Mouse (Mus musculus): ENCODE measurements at regions not wholly inside any gene's neighbourhood (a gene's known extent, or its start where the extent isn't known, plus 50 kb on each side); places are given as distances from the start of the nearest gene placed in this dataset.

DNA sequence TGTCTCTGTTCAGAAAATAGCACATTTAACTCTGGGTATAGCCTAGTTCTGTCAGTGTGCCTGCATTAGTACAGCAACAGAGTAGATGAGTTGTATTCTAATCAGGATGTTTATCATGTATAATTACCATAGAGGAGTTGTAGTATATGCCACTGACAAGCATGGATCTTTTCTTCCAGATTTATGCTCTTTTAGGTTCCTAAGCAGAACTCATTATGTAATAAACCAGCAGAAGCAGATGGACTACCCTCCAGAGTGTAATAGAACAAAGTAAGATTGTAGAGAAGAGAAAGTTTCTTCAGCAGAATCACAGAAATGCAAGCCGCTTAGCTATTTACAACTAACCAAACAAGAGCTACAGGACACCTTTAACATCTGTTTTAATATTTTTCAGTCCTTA lies 517.2 kb upstream of the Epha5 start:
- no peak overlapping the region for H3K4me2 ChIP-seq
- H3K36me3 ChIP-seq, result no peaks in the 10 kb centered on the region
- WGBS, result 95% methylated on average over 1 of the region's 1 CpGs
- no peaks in the 10 kb centered on the region for H3K4me1 ChIP-seq
- no peaks in the 10 kb centered on the region for H3K27me3 ChIP-seq
- no peak overlapping the region for H3K9ac ChIP-seq
- no peak overlapping the region for H3K27ac ChIP-seq
- ATAC-seq (ENCODE audit: insufficient number of reproducible peaks, insufficient read depth, low FRiP score, low TSS enrichment, low read depth), result no peak
- no peak overlapping the region for H3K4me3 ChIP-seq
- H3K9me3 ChIP-seq, result no peaks in the 10 kb centered on the region

- Histone ChIP-seq H3K4me1 (no peaks in the 10 kb centered on the region), H3K9me3 (no peaks in the 10 kb centered on the region), H3K4me3 (no peak overlapping the region), H3K36me3 (no peaks in the 10 kb centered on the region), H3K27me3 (no peaks in the 10 kb centered on the region), H3K27ac (no peak overlapping the region), H3K4me2 (no peak overlapping the region), H3K9ac (no peak overlapping the region)
- WGBS, result 47% methylated on average over 1 of the region's 1 CpGs
- no peak for ATAC-seq (ENCODE audit: insufficient number of reproducible peaks, insufficient read depth, low FRiP score, low TSS enrichment, low read depth)
Observed at GRCm38 (mm10) chr5:84917631-84918292, 500.6 kb upstream of the Epha5 start.

DNA sequence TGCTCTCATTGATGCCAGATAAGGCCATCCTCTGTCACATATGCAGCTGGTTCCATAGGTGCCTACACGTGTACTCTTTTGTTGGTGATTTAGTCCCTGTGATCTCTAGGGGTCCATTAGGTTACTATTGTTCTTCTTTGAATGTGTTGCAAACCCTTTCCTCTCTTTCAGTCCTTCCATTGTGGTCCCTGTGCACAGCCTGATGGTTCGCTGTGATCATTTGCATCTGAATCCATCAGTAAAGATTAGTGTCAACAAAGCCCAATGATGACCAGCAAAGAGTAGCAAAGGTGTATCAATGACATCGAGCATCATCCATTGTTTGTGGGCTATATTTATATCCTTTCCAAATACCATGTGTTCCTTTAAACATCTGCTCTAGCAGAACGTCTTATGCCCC lies 484.5 kb upstream of the Epha5 start:
- H3K27ac ChIP-seq, result no peak overlapping the region
- no peak overlapping the region for H3K4me2 ChIP-seq
- H3K4me3 ChIP-seq, result no peak overlapping the region
- no peaks in the 10 kb centered on the region for H3K27me3 ChIP-seq
- no peaks in the 10 kb centered on the region for H3K4me1 ChIP-seq
- H3K9me3 ChIP-seq, result no peaks in the 10 kb centered on the region
- no peak overlapping the region for H3K9ac ChIP-seq
- 44% methylated on average over 4 of the region's 4 CpGs for WGBS
- no peak for ATAC-seq (ENCODE audit: insufficient number of reproducible peaks, insufficient read depth, low FRiP score, low TSS enrichment, low read depth)
- H3K36me3 ChIP-seq, result no peaks in the 10 kb centered on the region

DNA sequence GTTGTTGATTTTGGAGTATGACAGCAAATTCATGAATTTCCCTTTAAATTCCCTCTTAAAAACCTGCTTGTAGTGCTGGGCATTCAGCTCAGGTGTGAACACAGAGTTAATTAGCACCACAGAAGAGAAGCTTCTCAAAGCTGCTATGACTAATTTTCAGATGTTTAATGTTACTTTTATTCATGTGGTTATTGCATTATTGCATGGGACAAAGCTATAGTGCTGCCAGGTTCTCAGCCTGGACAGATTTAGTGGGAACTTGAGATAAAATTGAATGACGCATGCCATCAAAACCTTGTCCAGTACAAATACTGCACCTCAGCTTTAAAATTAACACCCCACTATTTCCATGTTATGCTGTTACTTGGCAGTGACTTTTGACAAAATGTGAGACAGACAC lies 480.4 kb upstream of the Epha5 start:
- H3K4me2 ChIP-seq, result no peak overlapping the region
- H3K9me3 ChIP-seq, result no peaks in the 10 kb centered on the region
- H3K27ac ChIP-seq, result no peak overlapping the region
- no peak overlapping the region for H3K4me3 ChIP-seq
- H3K4me1 ChIP-seq, result no peaks in the 10 kb centered on the region
- H3K27me3 ChIP-seq, result no peaks in the 10 kb centered on the region
- no peak for ATAC-seq (ENCODE audit: insufficient number of reproducible peaks, insufficient read depth, low FRiP score, low TSS enrichment, low read depth)
- no peak overlapping the region for H3K9ac ChIP-seq
- no peaks in the 10 kb centered on the region for H3K36me3 ChIP-seq
- 96% methylated on average over 1 of the region's 1 CpGs for WGBS

- no peak for ATAC-seq (ENCODE audit: insufficient number of reproducible peaks, insufficient read depth, low FRiP score, low TSS enrichment, low read depth)
- no peaks in the 10 kb centered on the region for H3K9me3 ChIP-seq
- H3K4me2 ChIP-seq, result no peak overlapping the region
- 61% methylated on average over 1 of the region's 1 CpGs for WGBS
- H3K4me3 ChIP-seq, result no peak overlapping the region
- H3K4me1 ChIP-seq, result no peaks in the 10 kb centered on the region
- no peak overlapping the region for H3K27ac ChIP-seq
- H3K9ac ChIP-seq, result no peak overlapping the region
- H3K27me3 ChIP-seq, result no peaks in the 10 kb centered on the region
- no peaks in the 10 kb centered on the region for H3K36me3 ChIP-seq
Observed at GRCm38 (mm10) chr5:84853622-84854021, 436.4 kb upstream of the Epha5 start.

DNA sequence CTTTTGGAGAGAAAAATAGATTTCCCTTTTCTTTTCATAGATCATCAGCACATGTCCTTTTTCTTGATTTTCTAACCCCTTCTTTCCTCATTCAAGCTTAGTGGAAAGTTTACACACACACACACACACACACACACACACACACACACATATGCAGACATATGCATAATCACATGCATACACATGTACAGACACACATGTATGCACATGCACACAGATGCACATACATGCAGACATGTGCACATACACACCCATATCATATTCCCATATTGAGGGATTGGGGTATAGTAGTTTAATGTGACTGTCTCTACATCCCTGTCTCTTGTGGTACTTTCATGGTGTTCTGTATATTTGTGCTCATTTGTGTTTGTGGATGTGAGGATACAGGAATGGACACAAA lies 432.0 kb upstream of the Epha5 start:
- Histone ChIP-seq H3K4me3 (no peak overlapping the region), H3K27me3 (no peaks in the 10 kb centered on the region), H3K36me3 (no peaks in the 10 kb centered on the region), H3K4me2 (no peak overlapping the region), H3K4me1 (no peaks in the 10 kb centered on the region), H3K9me3 (no peaks in the 10 kb centered on the region), H3K27ac (no peak overlapping the region), H3K9ac (no peak overlapping the region)
- ATAC-seq (ENCODE audit: insufficient number of reproducible peaks, insufficient read depth, low FRiP score, low TSS enrichment, low read depth), result no peak

DNA sequence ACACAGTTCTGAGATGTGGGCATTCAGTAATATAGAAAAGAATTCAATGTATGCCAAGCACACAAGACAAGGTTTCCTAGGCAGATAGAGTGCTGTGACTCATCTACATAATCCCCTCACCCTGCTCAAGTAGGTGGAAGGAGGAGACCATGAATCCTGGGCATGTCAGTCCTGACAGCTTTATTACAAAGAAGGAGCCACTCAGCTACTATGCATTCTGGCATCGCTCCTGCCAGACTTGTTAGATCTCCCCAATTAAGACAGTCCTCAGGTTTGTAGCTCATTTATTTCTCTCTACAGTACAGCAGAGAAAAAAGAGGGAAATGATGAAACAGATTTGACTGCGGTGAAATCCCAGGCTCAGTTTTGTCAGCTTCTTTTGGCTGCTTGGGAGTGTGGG lies 431.6 kb upstream of the Epha5 start:
- ATAC-seq (ENCODE audit: insufficient number of reproducible peaks, insufficient read depth, low FRiP score, low TSS enrichment, low read depth), result no peak
- Histone ChIP-seq H3K4me2 (no peak overlapping the region), H3K4me1 (no peaks in the 10 kb centered on the region), H3K9ac (no peak overlapping the region), H3K27me3 (no peaks in the 10 kb centered on the region), H3K4me3 (no peak overlapping the region), H3K27ac (no peak overlapping the region), H3K36me3 (no peaks in the 10 kb centered on the region), H3K9me3 (no peaks in the 10 kb centered on the region)
- WGBS, result 58% methylated on average over 2 of the region's 2 CpGs

GRCm38 (mm10) chr5:84811460-84811859 lies 394.3 kb upstream of the Epha5 start:
- Histone ChIP-seq H3K9me3 (no peaks in the 10 kb centered on the region), H3K4me2 (no peak overlapping the region), H3K27ac (no peak overlapping the region), H3K4me3 (no peak overlapping the region), H3K9ac (no peak overlapping the region), H3K36me3 (no peaks in the 10 kb centered on the region), H3K27me3 (no peaks in the 10 kb centered on the region), H3K4me1 (no peaks in the 10 kb centered on the region)
- 81% methylated on average over 2 of the region's 2 CpGs for WGBS
- no peak for ATAC-seq (ENCODE audit: insufficient number of reproducible peaks, insufficient read depth, low FRiP score, low TSS enrichment, low read depth)

- H3K4me2 ChIP-seq, result no peak overlapping the region
- no peaks in the 10 kb centered on the region for H3K36me3 ChIP-seq
- no peak overlapping the region for H3K9ac ChIP-seq
- H3K27ac ChIP-seq, result no peak overlapping the region
- ATAC-seq (ENCODE audit: insufficient number of reproducible peaks, insufficient read depth, low FRiP score, low TSS enrichment, low read depth), result no peak
- H3K4me1 ChIP-seq, result no peaks in the 10 kb centered on the region
- WGBS, result 76% methylated on average over 3 of the region's 3 CpGs
- no peaks in the 10 kb centered on the region for H3K27me3 ChIP-seq
- H3K4me3 ChIP-seq, result no peak overlapping the region
- H3K9me3 ChIP-seq, result no peaks in the 10 kb centered on the region
Observed at GRCm38 (mm10) chr5:84810844-84811243, 393.7 kb upstream of the Epha5 start.

DNA sequence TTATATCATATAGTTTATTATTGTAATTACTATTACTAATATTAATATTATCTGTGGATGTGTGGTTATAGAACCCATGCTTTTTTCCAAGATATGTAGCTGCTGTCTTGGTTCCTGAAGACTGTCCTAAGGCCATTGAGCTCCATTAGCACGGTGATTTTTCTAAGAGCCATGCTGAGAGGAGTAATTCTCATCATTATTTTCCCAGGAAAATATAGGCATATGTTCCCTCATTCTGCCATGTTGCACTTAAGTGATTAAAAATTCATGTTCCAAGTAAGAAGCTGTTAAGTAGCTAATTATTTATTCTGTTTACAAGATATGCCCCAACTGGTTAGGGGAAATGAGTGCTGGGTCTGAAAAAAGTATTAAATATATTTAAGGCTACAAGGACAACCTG lies 345.4 kb upstream of the Epha5 start:
- no peaks in the 10 kb centered on the region for H3K36me3 ChIP-seq
- no peak overlapping the region for H3K9ac ChIP-seq
- ATAC-seq (ENCODE audit: insufficient number of reproducible peaks, insufficient read depth, low FRiP score, low TSS enrichment, low read depth), result no peak
- no peak overlapping the region for H3K4me2 ChIP-seq
- H3K9me3 ChIP-seq, result no peaks in the 10 kb centered on the region
- WGBS, result 77% methylated on average over 1 of the region's 1 CpGs
- no peaks in the 10 kb centered on the region for H3K27me3 ChIP-seq
- H3K4me3 ChIP-seq, result no peak overlapping the region
- H3K4me1 ChIP-seq, result no peaks in the 10 kb centered on the region
- H3K27ac ChIP-seq, result no peak overlapping the region

- H3K4me2 ChIP-seq, result no peak overlapping the region
- ATAC-seq (ENCODE audit: insufficient number of reproducible peaks, insufficient read depth, low FRiP score, low TSS enrichment, low read depth), result no peak
- no peaks in the 10 kb centered on the region for H3K36me3 ChIP-seq
- no peaks in the 10 kb centered on the region for H3K4me1 ChIP-seq
- H3K9ac ChIP-seq, result no peak overlapping the region
- H3K27me3 ChIP-seq, result no peaks in the 10 kb centered on the region
- H3K27ac ChIP-seq, result no peak overlapping the region
- no peak overlapping the region for H3K4me3 ChIP-seq
- no peaks in the 10 kb centered on the region for H3K9me3 ChIP-seq
Observed at GRCm38 (mm10) chr5:84752053-84752452, 334.9 kb upstream of the Epha5 start.

DNA sequence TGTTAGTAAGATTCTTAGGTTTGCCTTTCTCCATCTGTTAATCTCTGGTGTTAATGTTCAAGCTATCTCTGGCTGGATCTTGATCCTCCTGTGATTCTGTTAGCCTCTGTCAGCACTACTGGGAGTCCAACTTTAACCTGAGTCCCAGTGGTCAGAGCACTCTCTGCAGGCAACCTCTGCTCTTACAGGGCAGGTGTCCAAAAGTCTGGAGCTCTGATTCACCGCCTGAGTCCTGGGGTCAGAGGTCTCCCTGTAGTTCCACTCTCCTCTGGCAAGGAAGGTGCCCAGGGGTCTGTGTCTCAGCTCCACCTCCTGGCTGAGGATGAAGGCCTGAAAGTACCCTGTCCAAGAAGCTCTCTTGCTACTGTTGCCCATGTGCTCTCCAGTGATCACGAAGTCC lies 288.3 kb upstream of the Epha5 start:
- ATAC-seq (ENCODE audit: insufficient number of reproducible peaks, insufficient read depth, low FRiP score, low TSS enrichment, low read depth), result no peak
- Histone ChIP-seq H3K4me3 (no peak overlapping the region), H3K9me3 (no peaks in the 10 kb centered on the region), H3K27me3 (no peaks in the 10 kb centered on the region), H3K36me3 (no peaks in the 10 kb centered on the region), H3K27ac (no peak overlapping the region), H3K4me2 (no peak overlapping the region), H3K9ac (no peak overlapping the region), H3K4me1 (no peaks in the 10 kb centered on the region)
- 86% methylated on average over 2 of the region's 2 CpGs for WGBS

Measured in embryonic facial prominence, embryonic 13.5 days (tissue).